Mouse (Mus musculus): ENCODE results near the gene Irf9. TPM values are rescaled to one million over a fixed set of nuclear protein-coding genes. Genes with fewer than 3 reads are reported as not detected.

Irf9 gene
- total and polyA plus RNA-seq, 2 experiments from 2014 or later = 7.3 to 14.8 TPM

DNA sequence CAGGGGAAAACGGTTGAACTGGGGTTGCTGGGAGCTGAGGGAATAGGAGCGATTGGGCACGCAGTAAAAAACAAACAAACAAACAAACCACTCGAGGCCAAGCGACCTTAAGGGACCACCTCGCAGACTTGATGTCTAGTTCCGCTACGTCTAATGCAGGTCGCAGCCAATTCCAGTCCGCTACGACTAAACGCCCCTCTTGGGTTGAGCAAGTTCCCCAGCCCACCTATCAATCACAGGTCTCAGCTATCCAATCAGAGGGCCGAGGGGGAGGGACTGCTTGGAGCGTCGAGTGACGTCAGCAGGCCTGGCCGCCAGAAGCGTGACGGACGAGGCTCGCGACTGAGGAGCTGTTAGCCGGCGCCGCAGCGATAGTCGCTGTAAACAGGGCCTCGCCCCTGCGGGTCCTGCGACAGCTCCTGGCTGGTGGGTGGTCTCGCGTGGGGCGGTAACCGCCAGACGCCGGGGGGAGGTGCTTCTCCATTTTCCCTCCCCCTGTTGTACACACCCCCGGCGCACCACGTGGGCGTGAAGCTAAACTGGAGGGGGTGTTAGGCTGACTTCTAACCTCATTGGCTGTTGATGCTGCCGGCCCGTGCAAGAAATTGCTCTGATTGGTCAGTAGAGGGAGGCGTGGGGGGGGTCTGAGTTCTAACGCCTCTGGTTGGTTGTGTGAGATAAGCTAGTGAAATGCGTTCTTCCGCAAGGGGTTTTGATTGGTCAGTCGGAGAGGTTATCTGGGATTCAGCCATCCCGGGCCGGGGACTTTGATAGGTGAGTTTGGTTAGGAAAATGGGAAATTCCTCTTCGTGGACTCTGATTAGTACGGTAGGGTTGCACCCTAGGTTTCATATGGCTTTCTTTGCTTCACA lies 42.9 kb upstream of the Irf9 start, which contains the start of gene A730061H03Rik:
A730061H03Rik (minus strand) TSS at position 205 of the 872 bp plus-strand sequence.
- no peaks in the 10 kb centered on the region for H3K27me3 ChIP-seq (ENCODE audit: insufficient read depth, low read length)
- peak within 1 kb of the TSS; percentile 99 for H3K27ac ChIP-seq
- under 1% methylated on average over 51 of the region's 51 CpGs for WGBS
- peak; percentile 99 for DNase-seq (ENCODE audit: low spot score)
- peak within 1 kb of the TSS; percentile 67 for H3K9ac ChIP-seq (replicated peaks; ENCODE audit: low read length)
- H3K9me3 ChIP-seq (ENCODE audit: low read length) = no peaks in the 10 kb centered on the region
- ATAC-seq = peak; percentile 97
- peak within 1 kb of the TSS; percentile 97 for H3K4me2 ChIP-seq (ENCODE audit: low read depth, low read length)
- peaks cover 17% of the 10 kb centered on the region for H3K36me3 ChIP-seq (ENCODE audit: insufficient read depth, low read length)
- TF ChIP-seq CTCF (IDR thresholded peaks at IDR 0.05; ENCODE audit: low read depth) = peak; percentile 36
- peaks cover 15% of the 10 kb centered on the region for H3K4me1 ChIP-seq (ENCODE audit: insufficient read depth, low read length)
- H3K4me3 ChIP-seq (ENCODE audit: low read length) = peak within 1 kb of the TSS; percentile 60

DNA sequence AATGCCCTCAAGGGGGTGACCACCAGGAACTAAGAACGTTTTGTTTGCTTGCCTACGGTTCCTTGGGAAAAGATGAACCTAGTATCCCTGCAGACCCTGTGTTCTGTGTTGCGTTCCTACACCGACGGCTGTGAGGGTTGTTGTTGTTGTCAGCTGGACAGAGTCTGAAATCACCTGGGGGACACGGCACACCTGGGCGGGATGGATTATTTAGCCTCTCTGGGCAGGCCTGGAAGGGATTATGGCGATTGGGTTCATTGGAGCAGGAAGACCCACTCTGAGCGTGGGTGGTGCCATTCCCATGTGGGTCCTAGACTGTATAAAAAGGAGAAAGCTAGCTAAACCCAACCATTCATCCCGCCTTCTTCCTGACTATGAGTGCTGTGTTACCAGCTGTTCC lies 41.5 kb upstream of the Irf9 start:
- Histone ChIP-seq H3K27me3 (ENCODE audit: insufficient read depth, low read length) (no peaks in the 10 kb centered on the region), H3K4me3 (ENCODE audit: low read length) (no peak overlapping the region), H3K27ac (no peak overlapping the region), H3K9ac (replicated peaks; ENCODE audit: low read length) (peak overlapping the region; percentile 64; the same call in 1 of the 2 replicates), H3K9me3 (ENCODE audit: low read length) (no peaks in the 10 kb centered on the region), H3K4me1 (ENCODE audit: insufficient read depth, low read length) (peaks cover 15% of the 10 kb centered on the region), H3K36me3 (ENCODE audit: insufficient read depth, low read length) (peaks cover 31% of the 10 kb centered on the region), H3K4me2 (ENCODE audit: low read depth, low read length) (peak overlapping the region; percentile 97)
- ATAC-seq (no peak), DNase-seq (ENCODE audit: low spot score) (no peak)
- WGBS = 88% methylated on average over 10 of the region's 10 CpGs
- TF ChIP-seq CTCF (IDR thresholded peaks at IDR 0.05; ENCODE audit: low read depth) = no peak

DNA sequence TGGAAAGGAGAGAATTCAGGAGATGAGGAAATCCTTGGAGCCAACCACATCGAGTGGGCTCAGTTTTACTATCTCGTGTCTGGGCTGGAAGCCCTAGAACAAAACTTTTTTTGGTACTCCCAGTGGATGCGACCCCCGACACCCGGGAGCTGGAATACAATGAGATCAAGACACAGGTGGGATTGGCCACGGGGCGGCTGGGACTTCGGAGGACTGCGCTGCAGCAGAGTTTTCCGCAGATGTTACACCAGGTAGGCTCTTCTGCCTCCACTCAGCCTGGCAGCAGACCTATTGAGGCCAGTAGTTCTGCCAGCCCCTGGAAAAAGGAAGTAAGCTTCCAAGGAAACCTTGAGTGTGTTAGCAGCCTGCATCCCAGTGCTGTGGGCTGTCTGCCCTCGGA lies 40.1 kb upstream of the Irf9 start:
- no peak overlapping the region for H3K4me2 ChIP-seq (ENCODE audit: low read depth, low read length)
- H3K4me1 ChIP-seq (ENCODE audit: insufficient read depth, low read length) = peaks cover 15% of the 10 kb centered on the region
- no peak overlapping the region for H3K9ac ChIP-seq (replicated peaks; ENCODE audit: low read length)
- no peaks in the 10 kb centered on the region for H3K27me3 ChIP-seq (ENCODE audit: insufficient read depth, low read length)
- no peaks in the 10 kb centered on the region for H3K9me3 ChIP-seq (ENCODE audit: low read length)
- ATAC-seq = no peak
- H3K27ac ChIP-seq = no peak overlapping the region
- no peak overlapping the region for H3K4me3 ChIP-seq (ENCODE audit: low read length)
- 92% methylated on average over 11 of the region's 11 CpGs for whole genome bisulfite sequencing
- DNase-seq (ENCODE audit: low spot score) = no peak
- peaks cover 45% of the 10 kb centered on the region for H3K36me3 ChIP-seq (ENCODE audit: insufficient read depth, low read length)
- TF ChIP-seq CTCF (IDR thresholded peaks at IDR 0.05; ENCODE audit: low read depth) = no peak

DNA sequence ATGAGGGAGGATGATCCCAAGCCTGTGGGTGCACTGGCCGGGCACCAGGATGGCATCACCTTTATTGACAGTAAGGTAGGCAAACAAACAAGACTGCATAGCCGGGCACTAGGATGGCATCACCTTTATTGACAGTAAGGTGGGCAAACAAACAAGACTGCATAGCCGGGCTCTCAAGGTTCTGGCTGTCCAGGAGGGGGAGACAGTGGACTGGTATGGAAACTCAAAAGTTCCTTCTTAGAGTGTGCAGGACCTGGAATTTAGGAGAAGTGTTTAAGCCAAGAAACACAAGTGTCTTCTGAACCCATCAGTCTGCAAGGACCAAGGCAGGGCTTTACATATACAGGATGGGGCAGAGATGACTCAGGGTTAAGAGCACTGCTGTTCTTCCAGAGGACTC lies 37.6 kb upstream of the Irf9 start:
- peaks cover 61% of the 10 kb centered on the region for H3K36me3 ChIP-seq (ENCODE audit: insufficient read depth, low read length)
- WGBS = 76% methylated on average over 3 of the region's 3 CpGs
- no peak overlapping the region for H3K9ac ChIP-seq (replicated peaks; ENCODE audit: low read length)
- TF ChIP-seq CTCF (IDR thresholded peaks at IDR 0.05; ENCODE audit: low read depth) = 0 out of 2 replicates have a peak, but pooled peaks have one; percentile 21
- DNase-seq (ENCODE audit: low spot score) (no peak), ATAC-seq (no peak)
- H3K4me1 ChIP-seq (ENCODE audit: insufficient read depth, low read length) = peaks cover 15% of the 10 kb centered on the region
- no peak overlapping the region for H3K4me3 ChIP-seq (ENCODE audit: low read length)
- H3K9me3 ChIP-seq (ENCODE audit: low read length) = no peaks in the 10 kb centered on the region
- H3K27ac ChIP-seq = no peak overlapping the region
- H3K27me3 ChIP-seq (ENCODE audit: insufficient read depth, low read length) = no peaks in the 10 kb centered on the region
- no peak overlapping the region for H3K4me2 ChIP-seq (ENCODE audit: low read depth, low read length)

DNA sequence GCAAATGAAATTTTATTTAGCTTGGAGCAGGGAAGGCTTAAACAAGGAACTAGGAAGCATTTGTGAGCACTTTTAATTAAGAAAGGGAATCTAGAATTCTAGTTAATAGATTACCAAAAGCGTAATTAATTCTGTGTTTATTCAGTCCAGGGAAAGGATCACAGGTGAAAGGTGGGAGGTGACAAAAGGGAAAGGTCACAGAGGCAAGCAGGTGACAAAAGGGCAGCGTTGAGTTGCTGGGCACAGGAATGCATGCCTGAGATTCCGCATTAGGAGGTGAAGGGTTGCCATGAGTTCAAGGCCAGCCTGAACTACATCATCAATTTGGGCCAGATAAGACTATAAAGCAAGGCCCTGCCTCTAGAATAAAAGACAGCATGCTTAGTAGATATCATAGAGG lies 35.9 kb upstream of the Irf9 start:
- ATAC-seq (no peak), DNase-seq (ENCODE audit: low spot score) (no peak)
- no peak overlapping the region for H3K4me3 ChIP-seq (ENCODE audit: low read length)
- no peaks in the 10 kb centered on the region for H3K9me3 ChIP-seq (ENCODE audit: low read length)
- WGBS = 94% methylated on average over 3 of the region's 3 CpGs
- no peak for TF ChIP-seq CTCF (IDR thresholded peaks at IDR 0.05; ENCODE audit: low read depth)
- H3K4me1 ChIP-seq (ENCODE audit: insufficient read depth, low read length) = no peaks in the 10 kb centered on the region
- no peak overlapping the region for H3K9ac ChIP-seq (replicated peaks; ENCODE audit: low read length)
- H3K27ac ChIP-seq = no peak overlapping the region
- no peaks in the 10 kb centered on the region for H3K27me3 ChIP-seq (ENCODE audit: insufficient read depth, low read length)
- no peak overlapping the region for H3K4me2 ChIP-seq (ENCODE audit: low read depth, low read length)
- H3K36me3 ChIP-seq (ENCODE audit: insufficient read depth, low read length) = peaks cover 61% of the 10 kb centered on the region

DNA sequence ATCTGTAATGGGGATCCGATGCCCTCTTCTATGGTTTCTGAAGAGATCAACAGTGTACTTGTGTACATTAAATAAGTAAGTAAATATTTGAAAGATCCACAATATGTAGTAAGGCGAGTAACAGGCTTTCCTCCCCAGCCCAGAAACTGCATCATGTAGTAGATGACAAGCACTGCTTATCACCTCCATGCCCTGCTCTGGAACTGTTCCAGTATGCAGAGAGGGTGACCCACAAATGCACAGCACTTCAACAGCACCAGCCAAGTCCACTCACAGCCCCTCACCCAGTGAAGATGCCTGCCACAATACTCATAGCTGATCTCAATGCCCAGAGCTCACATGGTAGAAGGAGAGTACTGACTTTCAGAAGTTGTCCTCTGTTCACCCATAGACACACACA lies 32.8 kb upstream of the Irf9 start:
- Histone ChIP-seq H3K4me1 (ENCODE audit: insufficient read depth, low read length) (no peaks in the 10 kb centered on the region), H3K9me3 (ENCODE audit: low read length) (no peaks in the 10 kb centered on the region), H3K27me3 (ENCODE audit: insufficient read depth, low read length) (no peaks in the 10 kb centered on the region), H3K4me3 (ENCODE audit: low read length) (no peak overlapping the region), H3K4me2 (ENCODE audit: low read depth, low read length) (no peak overlapping the region), H3K27ac (no peak overlapping the region), H3K9ac (replicated peaks; ENCODE audit: low read length) (no peak overlapping the region), H3K36me3 (ENCODE audit: insufficient read depth, low read length) (peaks cover 43% of the 10 kb centered on the region)
- no peak for TF ChIP-seq CTCF (IDR thresholded peaks at IDR 0.05; ENCODE audit: low read depth)
- ATAC-seq = no peak
- DNase-seq (ENCODE audit: low spot score) = no peak
- 94% methylated on average over 2 of the region's 2 CpGs for WGBS

DNA sequence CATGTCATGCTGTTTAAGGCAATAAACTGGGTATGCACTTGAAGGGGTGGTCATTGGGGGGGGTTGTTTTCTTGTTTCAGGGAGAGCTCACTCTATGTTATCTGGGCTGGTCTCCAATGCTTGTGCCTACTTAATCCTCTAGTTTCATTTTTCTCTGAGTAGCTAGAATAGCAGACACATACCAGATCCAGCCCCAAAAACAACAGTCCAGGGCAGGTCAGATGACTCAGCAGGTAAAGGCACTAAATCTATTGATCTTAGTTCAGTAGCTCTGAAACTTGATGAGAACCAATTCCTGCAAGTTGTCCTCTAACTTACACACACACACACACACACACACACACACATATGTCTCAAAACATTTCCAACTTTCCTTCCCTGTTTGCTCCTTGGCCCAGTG lies 31.6 kb upstream of the Irf9 start:
- ATAC-seq (no peak), DNase-seq (ENCODE audit: low spot score) (no peak)
- H3K9me3 ChIP-seq (ENCODE audit: low read length) = no peaks in the 10 kb centered on the region
- peaks cover 31% of the 10 kb centered on the region for H3K36me3 ChIP-seq (ENCODE audit: insufficient read depth, low read length)
- TF ChIP-seq CTCF (IDR thresholded peaks at IDR 0.05; ENCODE audit: low read depth) = no peak
- no peak overlapping the region for H3K4me3 ChIP-seq (ENCODE audit: low read length)
- H3K27me3 ChIP-seq (ENCODE audit: insufficient read depth, low read length) = no peaks in the 10 kb centered on the region
- H3K4me2 ChIP-seq (ENCODE audit: low read depth, low read length) = no peak overlapping the region
- no peaks in the 10 kb centered on the region for H3K4me1 ChIP-seq (ENCODE audit: insufficient read depth, low read length)
- H3K27ac ChIP-seq = no peak overlapping the region
- no peak overlapping the region for H3K9ac ChIP-seq (replicated peaks; ENCODE audit: low read length)
